Mouse (Mus musculus): ENCODE results near the gene Zfp617. TPM values are rescaled to one million over a fixed set of nuclear protein-coding genes. Genes with fewer than 3 reads are reported as not detected.
"Not testable (repeated sequence)": the region's sequence is repeated elsewhere in the genome, so short reads cannot be mapped to it uniquely, and the experiment has no call there.

Zfp617 gene
- polyA plus RNA-seq, 1 experiment from 2014 or later: 32.7 TPM

DNA sequence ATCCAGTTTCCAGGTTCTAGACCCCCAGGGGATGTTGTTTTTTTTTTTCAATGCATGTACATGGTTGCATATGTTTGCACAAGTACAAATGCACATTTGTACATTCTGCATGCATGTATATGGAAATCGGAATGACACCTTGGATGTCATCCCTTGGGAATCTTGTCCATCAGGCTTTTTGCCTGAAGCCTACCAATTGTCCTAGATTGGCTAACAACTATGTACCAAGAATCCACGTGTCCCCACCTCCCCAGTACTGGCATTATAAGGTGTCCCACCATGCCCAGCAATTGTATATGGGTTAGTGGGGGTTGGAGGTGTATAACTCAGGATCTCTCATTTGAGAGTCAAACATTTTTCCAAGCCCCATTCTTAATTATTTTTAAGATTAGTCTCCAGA lies 3.9 kb downstream of the Zfp617 start:
- Histone ChIP-seq H3K4me1 (ENCODE audit: control insufficient read depth, insufficient read depth, low read length) (peaks cover 8% of the 10 kb centered on the region), H3K27ac (ENCODE audit: low read length) (no peak overlapping the region), H3K4me3 (ENCODE audit: low read depth, low read length) (no peak overlapping the region), H3K9me3 (replicated peaks; ENCODE audit: control insufficient read depth, low read length, poor library complexity, severe bottlenecking) (no peaks in the 10 kb centered on the region), H3K27me3 (ENCODE audit: control insufficient read depth, insufficient read depth, low read depth, low read length) (no peaks in the 10 kb centered on the region), H3K36me3 (ENCODE audit: control insufficient read depth, insufficient read depth, low read length) (peaks cover 24% of the 10 kb centered on the region), H3K9ac (ENCODE audit: low read depth, low read length) (no peak overlapping the region), H3K4me2 (ENCODE audit: low read length) (no peak overlapping the region)
- no peak for ATAC-seq
- WGBS: 94% methylated on average over 2 of the region's 2 CpGs

DNA sequence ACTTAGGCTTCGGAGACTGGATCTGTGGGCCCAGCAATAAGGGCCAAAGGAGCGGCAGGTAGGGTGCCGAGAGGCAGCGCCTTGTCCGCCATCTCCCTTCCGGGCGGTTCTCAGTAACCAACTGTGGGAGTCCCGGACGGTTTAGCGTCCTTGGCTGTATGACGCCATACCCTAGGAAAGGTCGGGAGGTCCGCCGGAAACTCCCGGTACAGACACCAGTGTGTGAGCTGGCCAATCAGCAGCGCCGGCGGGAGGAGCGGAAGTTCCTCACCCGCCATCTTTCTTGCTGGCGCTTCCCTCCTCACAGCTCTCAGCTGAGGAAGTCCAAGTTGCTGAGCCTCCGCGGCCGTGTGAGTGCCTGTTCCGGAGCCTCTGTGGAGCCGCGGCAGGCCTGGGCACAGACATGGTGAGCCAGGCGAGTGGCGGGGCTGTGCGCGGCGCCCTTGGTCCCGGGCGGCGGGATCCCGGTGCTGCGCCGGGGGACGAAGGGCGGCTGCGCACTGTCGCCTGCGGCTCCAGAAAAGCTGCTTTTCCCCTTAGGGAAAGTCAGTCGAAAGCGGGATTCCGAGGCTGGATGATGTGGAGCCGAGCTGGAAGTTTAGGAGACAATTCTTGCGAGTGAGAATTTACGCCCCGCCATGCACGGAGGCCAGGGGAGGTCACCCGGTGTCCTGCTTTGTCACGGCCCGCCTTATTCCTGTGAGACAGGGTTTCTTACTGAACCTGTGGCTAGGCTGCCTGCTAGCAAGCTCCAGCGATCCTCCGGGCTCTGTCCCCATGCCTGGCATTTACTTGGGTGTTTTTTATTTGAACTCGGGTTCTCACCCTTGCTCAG lies 14.3 kb downstream of the Zfp617 start:
- Histone ChIP-seq H3K36me3 (ENCODE audit: control insufficient read depth, insufficient read depth, low read length) (peaks cover 6% of the 10 kb centered on the region; the same call in 1 of the 2 replicates), H3K4me3 (ENCODE audit: low read depth, low read length) (peak overlapping the region; percentile 63), H3K9ac (ENCODE audit: low read depth, low read length) (peak overlapping the region; percentile 85), H3K4me2 (ENCODE audit: low read length) (peak overlapping the region; percentile 64), H3K27me3 (ENCODE audit: control insufficient read depth, insufficient read depth, low read depth, low read length) (no peaks in the 10 kb centered on the region), H3K4me1 (ENCODE audit: control insufficient read depth, insufficient read depth, low read length) (peaks cover 9% of the 10 kb centered on the region), H3K9me3 (replicated peaks; ENCODE audit: control insufficient read depth, low read length, poor library complexity, severe bottlenecking) (no peaks in the 10 kb centered on the region), H3K27ac (ENCODE audit: low read length) (peak overlapping the region; percentile 94)
- peak; percentile 99 for ATAC-seq
- WGBS: under 1% methylated on average over 54 of the region's 57 CpGs

DNA sequence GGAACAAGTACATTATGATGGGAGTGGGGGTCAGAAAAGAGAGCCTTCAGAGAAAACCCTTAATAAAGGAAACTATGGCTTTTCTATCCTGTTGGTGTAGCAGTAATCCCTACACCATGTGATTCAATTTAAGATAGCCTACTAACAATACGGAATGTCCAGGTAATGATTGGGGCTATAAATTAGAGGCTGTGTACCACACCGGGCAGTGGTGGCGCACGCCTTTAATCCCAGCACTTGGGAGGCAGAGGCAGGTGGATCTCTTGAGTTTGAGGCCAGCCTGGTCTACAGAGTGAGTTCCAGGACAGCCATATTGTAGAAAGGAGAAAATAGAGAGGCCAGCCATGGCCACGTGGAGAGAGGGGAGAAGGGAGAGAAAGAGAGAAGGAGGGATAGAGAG lies 17.4 kb downstream of the Zfp617 start:
- Histone ChIP-seq H3K27ac (ENCODE audit: low read length) (no peak overlapping the region), H3K36me3 (ENCODE audit: control insufficient read depth, insufficient read depth, low read length) (peaks cover 14% of the 10 kb centered on the region), H3K4me3 (ENCODE audit: low read depth, low read length) (no peak overlapping the region), H3K9me3 (replicated peaks; ENCODE audit: control insufficient read depth, low read length, poor library complexity, severe bottlenecking) (no peaks in the 10 kb centered on the region), H3K4me2 (ENCODE audit: low read length) (no peak overlapping the region), H3K4me1 (ENCODE audit: control insufficient read depth, insufficient read depth, low read length) (peaks cover 9% of the 10 kb centered on the region), H3K9ac (ENCODE audit: low read depth, low read length) (no peak overlapping the region), H3K27me3 (ENCODE audit: control insufficient read depth, insufficient read depth, low read depth, low read length) (no peaks in the 10 kb centered on the region)
- over 99% methylated on average over 5 of the region's 5 CpGs for WGBS
- ATAC-seq: no peak

DNA sequence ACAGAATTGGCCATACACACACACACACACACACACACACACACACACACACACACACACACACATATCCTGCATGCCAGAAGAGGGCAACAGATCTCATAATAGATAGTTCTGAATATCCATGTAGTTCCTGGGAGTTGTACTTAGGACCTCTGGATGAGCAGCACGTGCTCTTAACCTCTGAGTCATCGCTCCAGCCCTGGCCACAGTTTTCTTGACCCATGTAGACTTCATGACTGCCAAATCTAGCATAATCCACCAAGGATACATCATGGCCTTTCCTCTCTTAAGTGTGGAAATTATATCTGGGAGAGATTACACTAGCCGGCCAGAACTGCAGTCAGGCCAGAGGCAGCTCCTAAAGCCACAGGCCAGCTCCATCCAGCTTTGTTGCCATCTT lies 18.1 kb downstream of the Zfp617 start:
- WGBS: 98% methylated on average over 3 of the region's 3 CpGs
- Histone ChIP-seq H3K27ac (ENCODE audit: low read length) (no peak overlapping the region), H3K27me3 (ENCODE audit: control insufficient read depth, insufficient read depth, low read depth, low read length) (no peaks in the 10 kb centered on the region), H3K36me3 (ENCODE audit: control insufficient read depth, insufficient read depth, low read length) (peaks cover 19% of the 10 kb centered on the region), H3K4me1 (ENCODE audit: control insufficient read depth, insufficient read depth, low read length) (peaks cover 9% of the 10 kb centered on the region), H3K9ac (ENCODE audit: low read depth, low read length) (no peak overlapping the region), H3K4me3 (ENCODE audit: low read depth, low read length) (no peak overlapping the region), H3K9me3 (replicated peaks; ENCODE audit: control insufficient read depth, low read length, poor library complexity, severe bottlenecking) (no peaks in the 10 kb centered on the region), H3K4me2 (ENCODE audit: low read length) (no peak overlapping the region)
- ATAC-seq: no peak

GRCm38 (mm10) chr8:71927779-71928178 lies 19.3 kb downstream of the Zfp617 start:
- Histone ChIP-seq H3K27ac (ENCODE audit: low read length) (no peak overlapping the region), H3K4me1 (ENCODE audit: control insufficient read depth, insufficient read depth, low read length) (peaks cover 9% of the 10 kb centered on the region), H3K4me3 (ENCODE audit: low read depth, low read length) (no peak overlapping the region), H3K9me3 (replicated peaks; ENCODE audit: control insufficient read depth, low read length, poor library complexity, severe bottlenecking) (no peaks in the 10 kb centered on the region), H3K9ac (ENCODE audit: low read depth, low read length) (no peak overlapping the region), H3K36me3 (ENCODE audit: control insufficient read depth, insufficient read depth, low read length) (peaks cover 20% of the 10 kb centered on the region), H3K4me2 (ENCODE audit: low read length) (no peak overlapping the region), H3K27me3 (ENCODE audit: control insufficient read depth, insufficient read depth, low read depth, low read length) (no peaks in the 10 kb centered on the region)
- no peak for ATAC-seq

GRCm38 (mm10) chr8:71938037-71938436 lies 29.6 kb downstream of the Zfp617 start:
- not testable (repeated sequence) for H3K4me1 ChIP-seq (ENCODE audit: control insufficient read depth, insufficient read depth, low read length); H3K27ac ChIP-seq (ENCODE audit: low read length); H3K27me3 ChIP-seq (ENCODE audit: control insufficient read depth, insufficient read depth, low read depth, low read length); H3K4me2 ChIP-seq (ENCODE audit: low read length); H3K9ac ChIP-seq (ENCODE audit: low read depth, low read length); H3K4me3 ChIP-seq (ENCODE audit: low read depth, low read length); H3K9me3 ChIP-seq (replicated peaks; ENCODE audit: control insufficient read depth, low read length, poor library complexity, severe bottlenecking); H3K36me3 ChIP-seq (ENCODE audit: control insufficient read depth, insufficient read depth, low read length); ATAC-seq
- 91% methylated on average over 2 of the region's 2 CpGs for WGBS

DNA sequence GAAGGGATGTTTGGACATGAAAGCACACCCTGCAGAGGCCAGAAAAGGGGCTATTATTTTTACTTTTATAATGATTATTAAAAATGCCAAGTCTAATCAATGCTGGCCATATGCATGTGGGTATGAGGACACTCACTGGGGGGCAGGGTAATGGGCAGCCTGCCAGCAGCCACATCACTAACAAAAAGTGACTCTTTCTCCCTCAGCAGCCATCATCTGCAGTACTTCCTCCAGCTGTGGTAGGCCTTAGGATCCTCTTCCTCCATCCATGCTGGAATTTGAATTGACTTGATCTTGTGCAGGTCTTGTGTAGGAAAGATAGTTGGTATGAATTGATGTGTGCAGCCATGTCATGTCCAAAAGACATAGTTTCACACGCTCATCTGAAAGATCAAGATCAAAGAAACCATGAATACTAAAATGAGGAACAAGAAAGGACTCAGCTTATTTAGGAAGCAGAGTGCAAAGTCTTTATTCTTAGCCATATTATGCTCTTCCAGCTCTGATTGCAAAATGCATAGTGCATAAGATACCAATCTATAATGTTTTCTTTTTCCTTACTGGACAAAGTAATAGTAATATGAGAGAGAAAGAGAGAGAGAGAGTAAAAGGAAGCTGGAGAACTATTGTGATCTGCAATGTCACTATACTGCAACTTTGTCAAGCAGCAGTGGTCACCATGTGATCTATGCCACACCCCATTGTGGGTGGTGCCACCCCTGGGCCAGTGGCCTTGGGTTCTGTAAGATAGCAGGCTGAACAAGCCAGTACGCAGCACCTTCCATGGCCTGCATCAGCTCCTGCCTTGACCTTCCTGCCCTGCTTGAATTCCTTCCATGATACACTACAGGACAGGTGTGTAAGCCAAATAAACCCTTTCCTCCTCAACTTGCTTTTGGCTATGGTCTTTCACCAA lies 32.1 kb downstream of the Zfp617 start:
- H3K4me1 ChIP-seq (ENCODE audit: control insufficient read depth, insufficient read depth, low read length): no peaks in the 10 kb centered on the region
- 83% methylated on average over 2 of the region's 2 CpGs for WGBS
- H3K4me3 ChIP-seq (ENCODE audit: low read depth, low read length): no peak overlapping the region
- no peaks in the 10 kb centered on the region for H3K36me3 ChIP-seq (ENCODE audit: control insufficient read depth, insufficient read depth, low read length)
- no peak overlapping the region for H3K27ac ChIP-seq (ENCODE audit: low read length)
- no peaks in the 10 kb centered on the region for H3K27me3 ChIP-seq (ENCODE audit: control insufficient read depth, insufficient read depth, low read depth, low read length)
- no peak overlapping the region for H3K9ac ChIP-seq (ENCODE audit: low read depth, low read length)
- ATAC-seq: no peak
- no peaks in the 10 kb centered on the region for H3K9me3 ChIP-seq (replicated peaks; ENCODE audit: control insufficient read depth, low read length, poor library complexity, severe bottlenecking)
- no peak overlapping the region for H3K4me2 ChIP-seq (ENCODE audit: low read length)

GRCm38 (mm10) chr8:71941776-71942175 lies 33.3 kb downstream of the Zfp617 start:
- H3K27me3 ChIP-seq (ENCODE audit: control insufficient read depth, insufficient read depth, low read depth, low read length): no peaks in the 10 kb centered on the region; the same call in none of the 2 replicates
- no peaks in the 10 kb centered on the region for H3K4me1 ChIP-seq (ENCODE audit: control insufficient read depth, insufficient read depth, low read length)
- WGBS: 72% methylated on average over 1 of the region's 1 CpGs
- H3K27ac ChIP-seq (ENCODE audit: low read length): no peak overlapping the region
- ATAC-seq: no peak
- no peaks in the 10 kb centered on the region for H3K36me3 ChIP-seq (ENCODE audit: control insufficient read depth, insufficient read depth, low read length)
- no peak overlapping the region for H3K4me3 ChIP-seq (ENCODE audit: low read depth, low read length)
- no peak overlapping the region for H3K9ac ChIP-seq (ENCODE audit: low read depth, low read length)
- no peaks in the 10 kb centered on the region for H3K9me3 ChIP-seq (replicated peaks; ENCODE audit: control insufficient read depth, low read length, poor library complexity, severe bottlenecking)
- H3K4me2 ChIP-seq (ENCODE audit: low read length): no peak overlapping the region

GRCm38 (mm10) chr8:71948624-71949023 lies 40.2 kb downstream of the Zfp617 start:
- ATAC-seq: no peak
- 90% methylated on average over 5 of the region's 5 CpGs for WGBS
- H3K4me3 ChIP-seq (ENCODE audit: low read depth, low read length): no peak overlapping the region
- no peak overlapping the region for H3K4me2 ChIP-seq (ENCODE audit: low read length)
- H3K9me3 ChIP-seq (replicated peaks; ENCODE audit: control insufficient read depth, low read length, poor library complexity, severe bottlenecking): no peaks in the 10 kb centered on the region
- no peak overlapping the region for H3K9ac ChIP-seq (ENCODE audit: low read depth, low read length)
- H3K27me3 ChIP-seq (ENCODE audit: control insufficient read depth, insufficient read depth, low read depth, low read length): no peaks in the 10 kb centered on the region; the same call in none of the 2 replicates
- no peak overlapping the region for H3K27ac ChIP-seq (ENCODE audit: low read length)
- H3K4me1 ChIP-seq (ENCODE audit: control insufficient read depth, insufficient read depth, low read length): peaks cover 17% of the 10 kb centered on the region
- no peaks in the 10 kb centered on the region for H3K36me3 ChIP-seq (ENCODE audit: control insufficient read depth, insufficient read depth, low read length)
